Mouse (Mus musculus) hindbrain, postnatal 0 days (tissue): ENCODE results near the gene Col19a1. TPM values are rescaled to one million over a fixed set of nuclear protein-coding genes. Genes with fewer than 3 reads are reported as not detected.

Source experiments
- ATAC-seq: fragments of 200-750 bp; cut with Nextera tagmentation; 2 replicates; pipeline ENCODE4 v1.8.0; 2017; ENCODE audit warnings: mild to moderate bottlenecking, moderate TSS enrichment, moderate library complexity
- DNase-seq: peaks from one replicate; pipeline ENCODE4 v3.0.0-alpha.2; 2015; ENCODE audit warnings: low spot score
- H3K27ac ChIP-seq: fragments of 300-500 bp; sonication (generic); 2 replicates; pipeline ENCODE4 v1.5.1; 2014; ENCODE audit warnings: mild to moderate bottlenecking
- H3K27me3 ChIP-seq: fragments of 300-500 bp; sonication (generic); 2 replicates; pipeline ENCODE4 v1.6.1; 2014; ENCODE audit warnings: low read length, mixed read lengths; ENCODE audit not compliant: insufficient read depth
- H3K36me3 ChIP-seq: fragments of 300-500 bp; sonication (generic); 2 replicates; pipeline ENCODE4 v1.6.1; 2014; ENCODE audit warnings: low read length, mixed read lengths; ENCODE audit not compliant: insufficient read depth
- H3K4me1 ChIP-seq: fragments of 300-500 bp; sonication (generic); 2 replicates; pipeline ENCODE4 v1.6.1; 2014; ENCODE audit warnings: antibody characterized with exemption, low read length, mixed read lengths; ENCODE audit not compliant: insufficient read depth
- H3K4me2 ChIP-seq: fragments of 300-500 bp; sonication (generic); 2 replicates; pipeline ENCODE4 v1.6.1; 2014; ENCODE audit warnings: low read depth, mild to moderate bottlenecking, low read length, moderate library complexity, mixed read lengths
- H3K4me3 ChIP-seq: fragments of 300-500 bp; sonication (generic); 2 replicates; pipeline ENCODE4 v1.5.1; 2014; ENCODE audit warnings: low read length
- H3K9ac ChIP-seq: fragments of 300-500 bp; sonication (generic); replicated peaks from 2 replicates; pipeline ENCODE4 v1.6.1; 2014; ENCODE audit warnings: mild to moderate bottlenecking, low read length, moderate library complexity, mixed read lengths
- H3K9me3 ChIP-seq: fragments of 300-500 bp; sonication (generic); 2 replicates; pipeline ENCODE4 v1.6.1; 2016; ENCODE audit warnings: low read length, mixed read lengths
- CTCF ChIP-seq: IDR thresholded peaks from 2 replicates; pipeline ENCODE4 v1.5.1; 2016; ENCODE audit warnings: antibody characterized with exemption, control low read depth, low read depth
- WGBS: fragments of 180-500 bp; shearing (Covaris S2); extraction: QIAGEN DNeasy Blood & Tissue Kit; methylation state at CpG from one replicate; pipeline ENCODE4 v1.1.7; 2014; 5-methylcytosine and 5-hydroxymethylcytosine counted together
- polyA plus RNA-seq: library from polyadenylated mRNA; unstranded; fragments of >200 nt; fragmentation: Nextera tagmentation; extraction: Ambion mirVana; gene quantifications from 2 replicates; pipeline ENCODE4 v1.2.1, GENCODE M21; 2015
- total RNA-seq: library from RNA; depleted of rRNA; stranded (reverse); fragments of >200 nt; gene quantifications from 2 replicates; pipeline ENCODE4 v1.2.3, GENCODE M21; 2014

Col19a1 gene
- total and polyA plus RNA-seq, 2 experiments from 2014 or later: 2.2 to 2.7 TPM

DNA sequence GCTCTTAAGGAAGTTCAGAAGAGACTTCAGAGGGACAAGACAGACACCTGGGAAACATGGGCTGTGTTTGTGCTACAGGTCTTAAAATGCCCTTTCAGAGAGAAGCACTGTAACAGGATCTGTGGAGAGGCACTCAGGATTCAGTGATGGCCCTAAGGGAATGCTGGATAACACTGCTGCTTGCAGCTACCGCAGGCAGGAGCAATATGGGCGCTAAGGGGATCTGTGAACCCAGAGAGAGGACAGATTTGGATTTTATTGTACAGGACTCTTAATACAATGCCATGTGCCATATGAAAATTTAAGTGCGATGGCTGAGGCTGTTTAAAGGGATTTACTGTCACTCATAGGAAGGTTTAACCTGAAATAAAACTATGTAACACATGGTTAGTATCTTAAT, 270.8 kb downstream of the Col19a1 start:
- H3K9ac ChIP-seq: no peak overlapping the region
- H3K4me2 ChIP-seq: no peak overlapping the region
- 77% methylated on average over 3 of the region's 3 CpGs for WGBS
- H3K36me3 ChIP-seq: no peaks in the 10 kb centered on the region
- H3K4me1 ChIP-seq: no peaks in the 10 kb centered on the region
- no peak overlapping the region for H3K4me3 ChIP-seq
- no peak overlapping the region for H3K27ac ChIP-seq
- DNase-seq: no peak
- ATAC-seq: no peak
- H3K27me3 ChIP-seq: no peaks in the 10 kb centered on the region
- no peak for TF ChIP-seq CTCF
- no peaks in the 10 kb centered on the region for H3K9me3 ChIP-seq

DNA sequence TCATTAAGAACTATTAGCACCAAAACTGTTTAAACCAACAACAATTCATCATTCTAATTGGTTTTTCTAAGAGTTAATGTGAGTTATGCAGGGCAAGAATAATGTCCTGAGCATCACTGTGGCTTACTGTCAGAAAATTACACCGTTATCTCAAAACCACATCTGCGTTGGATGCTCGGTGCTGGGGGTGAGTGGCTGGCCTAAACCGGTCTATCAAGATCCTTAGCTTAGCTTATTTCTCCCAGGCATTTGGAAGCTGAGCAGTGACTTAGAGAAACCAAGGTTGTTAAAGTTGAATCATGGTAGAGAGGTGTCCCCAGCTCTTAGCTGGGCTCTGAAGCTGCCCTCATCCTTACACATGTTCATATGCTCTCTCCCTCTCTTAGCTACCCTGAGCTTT, 276.4 kb downstream of the Col19a1 start:
- Histone ChIP-seq H3K4me3 (no peak overlapping the region), H3K27ac (no peak overlapping the region), H3K4me1 (no peaks in the 10 kb centered on the region), H3K9ac (no peak overlapping the region), H3K27me3 (no peaks in the 10 kb centered on the region), H3K36me3 (no peaks in the 10 kb centered on the region), H3K9me3 (no peaks in the 10 kb centered on the region), H3K4me2 (no peak overlapping the region)
- 90% methylated on average over 4 of the region's 4 CpGs for WGBS
- ATAC-seq: no peak
- TF ChIP-seq CTCF: no peak
- no peak for DNase-seq

DNA sequence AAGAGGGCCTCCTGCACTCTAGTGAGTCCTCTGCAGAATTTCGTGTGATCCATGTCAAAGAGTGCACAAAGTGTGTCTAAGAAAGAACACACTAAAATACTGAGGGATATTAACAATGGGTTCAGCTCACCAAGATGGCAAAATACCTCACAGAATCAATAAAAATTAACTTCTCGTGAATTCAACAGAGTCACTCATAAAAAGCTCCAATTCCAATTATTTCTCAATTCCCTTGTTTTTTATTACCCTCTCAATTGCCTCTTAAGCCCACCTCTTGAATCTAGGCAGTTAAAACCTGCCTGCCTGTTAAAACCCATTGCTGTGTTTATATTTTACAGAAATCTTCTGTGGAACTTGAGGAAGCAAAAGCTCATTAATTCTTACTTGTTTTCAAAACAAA, 277.1 kb downstream of the Col19a1 start:
- H3K4me2 ChIP-seq: no peak overlapping the region
- no peaks in the 10 kb centered on the region for H3K27me3 ChIP-seq
- H3K4me3 ChIP-seq: no peak overlapping the region
- DNase-seq (no peak), ATAC-seq (no peak)
- no peaks in the 10 kb centered on the region for H3K36me3 ChIP-seq
- H3K4me1 ChIP-seq: no peaks in the 10 kb centered on the region
- H3K27ac ChIP-seq: no peak overlapping the region
- TF ChIP-seq CTCF: no peak
- no peaks in the 10 kb centered on the region for H3K9me3 ChIP-seq
- H3K9ac ChIP-seq: no peak overlapping the region
- 54% methylated on average over 2 of the region's 2 CpGs for WGBS

DNA sequence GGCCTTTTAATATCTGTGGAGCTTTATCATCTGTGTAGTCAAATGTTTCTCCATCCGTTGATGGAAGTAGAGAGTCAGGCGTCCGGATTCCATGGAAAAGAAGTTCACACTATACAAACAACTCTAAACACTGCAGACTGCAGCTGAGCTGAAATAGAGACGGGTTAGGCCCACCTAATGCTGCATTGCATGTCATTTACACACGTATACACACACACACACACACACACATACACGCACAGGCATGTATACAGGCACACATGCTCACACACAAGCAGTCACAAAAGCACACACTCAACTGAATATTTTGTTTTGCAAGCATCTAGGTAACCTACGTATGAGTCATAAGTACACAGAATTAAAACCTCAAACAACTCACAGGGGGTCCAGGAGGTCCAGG, 284.2 kb downstream of the Col19a1 start:
- no peak for DNase-seq
- ATAC-seq: peak; percentile 25; the same call in 1 of the 2 replicates
- Histone ChIP-seq H3K9ac (no peak overlapping the region), H3K36me3 (no peaks in the 10 kb centered on the region), H3K27ac (no peak overlapping the region), H3K4me3 (no peak overlapping the region), H3K27me3 (no peaks in the 10 kb centered on the region), H3K4me2 (no peak overlapping the region), H3K4me1 (no peaks in the 10 kb centered on the region), H3K9me3 (no peaks in the 10 kb centered on the region)
- 80% methylated on average over 7 of the region's 7 CpGs for WGBS
- TF ChIP-seq CTCF: no peak

DNA sequence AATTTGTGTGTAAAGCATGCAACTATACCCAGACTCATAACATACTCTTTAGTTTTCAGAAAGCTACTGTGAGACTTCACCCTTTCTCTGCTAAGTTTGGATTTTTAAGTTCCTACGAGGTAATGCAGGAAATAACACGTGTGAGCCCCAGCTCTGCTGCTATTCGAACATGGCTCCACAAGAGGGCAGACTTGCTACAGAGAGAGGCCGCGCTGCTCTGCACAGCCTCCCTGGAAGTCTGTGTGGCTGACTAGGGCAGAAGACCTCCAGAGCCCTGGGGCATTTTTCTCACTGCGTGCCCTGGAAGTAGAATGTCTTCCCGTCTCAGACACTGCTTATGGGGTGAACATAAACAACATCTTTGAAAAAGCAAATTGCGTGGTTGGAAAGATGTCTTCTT, 284.6 kb downstream of the Col19a1 start:
- no peaks in the 10 kb centered on the region for H3K36me3 ChIP-seq
- peak; percentile 83 for ATAC-seq
- DNase-seq: peak; percentile 88

DNA sequence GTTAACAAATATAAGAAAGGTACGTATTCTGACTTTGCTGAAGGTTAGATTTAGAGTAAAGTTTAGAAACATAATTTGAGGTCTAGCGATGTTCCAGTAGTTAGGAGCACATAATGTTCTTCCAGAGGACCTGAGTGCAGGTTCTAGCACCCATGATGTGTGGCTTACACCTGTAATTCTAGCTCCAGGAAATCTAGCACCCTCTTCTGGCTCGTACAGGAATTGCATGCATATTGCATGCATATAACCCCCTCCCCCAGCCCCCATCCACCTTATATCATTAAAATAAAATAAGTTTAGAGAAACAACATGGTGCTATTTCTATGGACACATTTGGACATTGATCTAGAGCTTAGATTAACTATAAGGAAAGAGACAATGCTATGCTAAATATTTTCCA, 286.6 kb downstream of the Col19a1 start:
- 86% methylated on average over 3 of the region's 3 CpGs for WGBS
- no peak for ATAC-seq

More for the DNA sequence above, 284.6 kb downstream of the Col19a1 start:
- Histone ChIP-seq H3K9me3 (no peaks in the 10 kb centered on the region), H3K9ac (no peak overlapping the region), H3K4me3 (no peak overlapping the region), H3K4me2 (no peak overlapping the region), H3K27me3 (no peaks in the 10 kb centered on the region), H3K4me1 (no peaks in the 10 kb centered on the region), H3K27ac (no peak overlapping the region)
- TF ChIP-seq CTCF: peak; percentile 89
- WGBS: 13% methylated on average over 8 of the region's 8 CpGs

DNA sequence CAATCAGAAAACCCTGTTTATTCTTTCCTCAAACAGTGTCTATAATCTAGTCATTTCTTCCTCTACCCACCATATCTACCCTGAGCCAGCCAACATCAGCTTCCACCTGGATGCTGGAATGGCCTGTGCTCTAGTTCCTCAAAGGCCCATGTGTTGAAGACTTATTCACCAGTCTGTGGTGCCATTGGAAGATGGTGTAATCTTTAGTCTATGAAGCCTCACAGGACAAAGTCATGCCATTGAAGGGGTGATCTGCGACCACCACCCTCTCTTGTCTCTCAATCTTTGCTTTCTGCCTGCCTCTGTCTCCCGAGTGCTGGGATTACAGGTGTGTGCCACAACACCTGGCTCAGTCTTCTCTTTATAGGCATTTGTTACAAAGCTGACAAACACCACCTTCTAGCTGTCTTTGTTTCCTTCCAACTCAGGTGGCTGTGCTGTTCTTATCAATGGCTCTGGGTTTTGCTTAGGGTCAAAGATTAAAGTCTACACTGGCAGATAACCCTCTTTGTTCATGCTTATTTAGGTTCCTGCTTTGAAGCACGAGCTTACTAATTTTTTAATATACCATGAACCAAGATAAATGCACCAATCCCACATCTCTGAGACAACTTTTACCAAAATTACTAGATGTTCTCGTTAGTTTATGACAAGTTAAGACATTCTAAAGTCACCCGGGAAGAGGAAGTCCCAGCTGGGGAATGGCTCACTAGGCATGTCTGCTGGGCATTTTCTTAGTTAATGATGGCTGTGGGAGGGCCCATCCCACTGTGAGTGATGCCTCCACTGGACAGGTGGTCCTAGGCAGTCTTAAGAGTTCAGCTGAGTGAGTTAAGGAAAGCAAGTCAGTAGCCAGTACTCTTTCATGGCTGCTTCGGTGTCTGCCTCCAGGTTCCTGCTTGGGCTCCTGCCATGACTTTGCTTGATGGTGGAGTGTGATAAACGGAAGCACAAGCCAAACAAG, 292.0 kb downstream of the Col19a1 start:
- Histone ChIP-seq H3K4me3 (no peak overlapping the region), H3K27me3 (no peaks in the 10 kb centered on the region), H3K9me3 (no peaks in the 10 kb centered on the region), H3K9ac (no peak overlapping the region), H3K36me3 (no peaks in the 10 kb centered on the region), H3K4me2 (no peak overlapping the region), H3K4me1 (no peaks in the 10 kb centered on the region), H3K27ac (no peak overlapping the region)
- TF ChIP-seq CTCF: no peak
- ATAC-seq (no peak), DNase-seq (no peak)
- WGBS: 83% methylated on average over 7 of the region's 7 CpGs

More for the DNA sequence above, 286.6 kb downstream of the Col19a1 start:
- Histone ChIP-seq H3K4me2 (no peak overlapping the region), H3K27ac (no peak overlapping the region), H3K9ac (no peak overlapping the region), H3K4me1 (no peaks in the 10 kb centered on the region), H3K27me3 (no peaks in the 10 kb centered on the region), H3K36me3 (no peaks in the 10 kb centered on the region), H3K9me3 (no peaks in the 10 kb centered on the region), H3K4me3 (no peak overlapping the region)
- peak; percentile 34; the same call in 1 of the 2 replicates for TF ChIP-seq CTCF
- no peak for DNase-seq
